Mouse (Mus musculus) layer of hippocampus, postnatal 14 days (tissue): ENCODE data around the gene Prickle2. TPM values are rescaled to one million over a fixed set of nuclear protein-coding genes. Genes with fewer than 3 reads are reported as not detected.

Experiments used
- DNase-seq, 2 experiments: peaks; one replicate each; pipeline ENCODE4 v3.0.0; 2021 to 2022; ENCODE audit warnings: low spot score in 2 of 2, mixed read lengths in 1 of 2
- total RNA-seq, 2 experiments: library from RNA; stranded (reverse); gene quantifications; 2 replicates each; pipeline ENCODE4 v1.2.3; 2021

Prickle2 gene
- total RNA-seq, 2 experiments from 2014 or later, result 184 to 192 TPM

DNA sequence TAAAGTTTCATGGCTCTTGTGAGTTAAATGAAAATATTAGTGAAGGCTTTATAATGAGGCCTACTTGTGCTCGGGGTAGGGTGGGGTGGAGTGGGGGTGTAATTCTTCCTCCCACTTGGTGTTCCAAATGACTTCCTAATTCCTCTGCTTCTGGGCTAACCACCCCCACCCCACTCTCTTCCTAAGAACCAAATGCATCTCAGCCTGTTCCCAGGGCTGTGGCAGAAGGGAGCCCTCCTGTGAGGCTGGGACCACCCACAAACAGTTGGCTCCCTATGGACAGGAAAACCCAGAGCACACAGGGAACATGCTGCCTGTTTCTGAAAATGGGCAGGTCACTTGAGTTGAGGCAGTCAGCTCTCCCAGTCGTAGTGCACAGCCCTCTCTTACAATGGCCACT, 100.8 kb downstream of the Prickle2 start:
- peak; percentile 40 to 74 for DNase-seq

DNA sequence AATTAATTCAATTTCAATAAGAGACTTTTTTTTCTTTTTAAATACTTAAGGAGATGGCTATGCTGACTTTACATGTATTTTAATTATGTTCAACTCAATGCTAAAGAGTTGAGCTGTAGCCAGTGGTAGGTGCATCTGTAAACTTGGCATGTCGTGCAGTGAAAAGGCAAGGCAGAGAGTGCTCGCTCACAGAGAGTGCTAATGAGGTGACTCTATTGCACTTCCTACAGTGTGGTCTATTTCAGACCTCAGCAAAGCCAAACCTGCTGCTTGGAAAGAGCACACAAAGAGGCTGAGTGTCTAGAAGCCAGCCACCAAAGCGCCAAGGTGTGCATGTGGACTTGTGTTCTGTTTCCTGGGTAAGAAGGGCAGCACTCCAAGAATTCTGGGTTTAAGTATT, 109.6 kb downstream of the Prickle2 start:
- no peak for DNase-seq

DNA sequence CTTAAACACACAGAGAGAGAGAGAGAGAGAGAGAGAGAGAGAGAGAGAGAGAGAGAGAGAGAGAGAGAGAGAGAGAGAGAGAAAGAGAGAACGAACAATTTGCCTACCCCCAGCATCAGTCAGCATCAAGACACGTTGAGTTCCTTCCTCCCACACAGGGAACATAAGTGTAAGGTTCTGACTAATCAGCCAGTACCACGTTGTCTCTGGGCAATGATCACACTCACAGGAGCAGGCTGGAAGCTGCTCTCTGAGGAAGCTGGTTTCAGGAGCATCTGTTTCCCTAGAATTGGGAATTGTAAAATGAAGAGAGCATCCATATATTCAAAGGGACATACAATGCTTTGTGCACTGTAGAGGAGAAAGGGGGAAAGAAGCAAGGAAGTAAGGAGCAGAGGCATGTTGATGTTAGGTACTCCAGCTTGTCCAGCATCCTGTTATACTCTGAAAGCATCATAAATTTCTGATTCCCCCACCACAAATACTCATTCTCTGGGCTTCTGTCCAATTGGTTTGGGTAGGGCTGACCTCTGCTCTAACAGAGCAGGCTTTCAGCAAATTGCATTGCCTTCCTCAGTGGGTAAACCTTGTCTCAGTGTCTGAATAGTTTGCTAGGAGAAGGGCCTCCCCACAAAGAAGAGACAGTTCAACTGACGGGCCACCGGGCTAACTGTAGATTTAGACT, 116.4 kb downstream of the Prickle2 start:
- DNase-seq, result peak in 1 of 2 experiments; percentile 44

DNA sequence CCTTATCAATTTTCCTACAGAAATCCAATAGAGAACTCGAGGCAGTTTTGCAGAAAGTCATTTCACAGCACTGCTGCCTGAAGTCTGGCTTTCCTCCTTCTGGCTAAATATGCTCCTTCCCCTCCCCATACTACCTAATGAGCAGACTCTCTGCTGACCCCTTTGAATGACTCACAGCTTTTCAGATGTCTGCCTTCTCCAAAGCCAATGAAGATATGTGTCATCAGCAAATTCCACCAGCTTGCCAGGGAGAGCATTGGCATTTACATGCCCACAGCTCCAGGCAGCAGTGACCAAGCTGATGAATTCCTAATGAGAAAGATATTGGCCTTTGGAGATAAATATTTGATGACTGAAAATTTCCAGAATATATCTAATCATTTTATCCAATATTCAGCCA, 121.9 kb downstream of the Prickle2 start:
- DNase-seq, result no peak

DNA sequence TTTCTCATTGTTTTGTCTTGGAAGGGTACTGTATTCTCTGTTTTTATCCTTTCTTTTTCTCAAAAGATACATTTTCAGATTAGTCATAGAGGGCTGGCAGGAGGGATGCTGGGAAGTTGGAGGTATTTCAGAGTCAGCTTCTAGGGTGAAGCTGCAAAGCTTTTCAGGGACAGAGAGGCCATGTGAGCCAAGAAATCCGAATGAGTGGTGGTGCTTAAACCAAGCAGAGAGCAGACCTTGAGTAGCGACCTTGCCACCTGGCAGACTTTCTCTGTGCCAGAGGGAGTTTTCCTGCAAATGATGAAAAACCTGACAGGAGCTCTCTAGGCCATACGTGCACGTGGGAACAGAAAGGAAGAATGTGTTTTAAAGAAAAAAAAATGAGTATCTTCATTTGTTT, 130.7 kb downstream of the Prickle2 start:
- DNase-seq, result no peak

DNA sequence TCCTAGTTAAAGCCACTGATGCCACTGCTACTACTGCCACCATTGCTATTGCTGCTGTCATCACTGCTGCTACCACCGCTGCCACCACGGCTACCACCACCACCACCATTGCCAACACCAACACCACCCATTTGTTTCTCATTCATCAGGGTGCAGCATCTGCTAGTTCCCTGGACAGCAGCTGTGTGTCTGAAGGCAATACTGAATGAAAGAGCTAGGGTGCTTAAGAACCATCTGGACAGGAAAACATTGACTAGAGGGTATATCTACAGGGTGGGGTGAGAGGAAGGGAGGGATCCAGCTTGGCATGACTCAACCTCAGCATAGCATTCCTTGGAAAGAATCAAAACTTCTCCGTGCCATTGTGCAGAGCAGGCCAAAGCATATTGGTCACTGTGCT, 133.8 kb downstream of the Prickle2 start:
- DNase-seq, result no peak

GRCm38 (mm10) chr6:92570090-92570489, 135.9 kb downstream of the Prickle2 start:
- DNase-seq, result no peak

- DNase-seq, result no peak
Observed at GRCm38 (mm10) chr6:92569283-92569682, 136.7 kb downstream of the Prickle2 start.

GRCm38 (mm10) chr6:92559261-92559660, 146.7 kb downstream of the Prickle2 start:
- no peak for DNase-seq

GRCm38 (mm10) chr6:92555675-92556074, 150.3 kb downstream of the Prickle2 start:
- DNase-seq, result no peak

DNA sequence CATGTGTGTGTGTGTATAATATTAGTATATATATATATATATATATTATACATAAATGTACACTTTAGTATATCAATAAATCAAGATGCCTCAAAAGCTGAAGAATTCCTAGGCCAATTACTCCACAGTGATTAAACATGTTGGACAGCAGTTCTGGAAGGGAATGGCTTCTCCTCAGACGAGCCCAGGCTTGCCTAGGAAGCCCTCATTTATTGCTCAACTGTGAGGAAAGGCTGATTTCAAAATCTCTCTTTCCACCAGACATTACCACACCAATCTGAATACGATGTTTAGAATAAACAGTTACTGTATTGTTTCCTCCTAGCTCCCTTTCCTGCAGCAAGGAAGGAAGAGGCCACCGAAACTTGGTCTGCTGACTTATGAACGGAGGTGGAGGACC, 152.9 kb downstream of the Prickle2 start:
- DNase-seq, result no peak

DNA sequence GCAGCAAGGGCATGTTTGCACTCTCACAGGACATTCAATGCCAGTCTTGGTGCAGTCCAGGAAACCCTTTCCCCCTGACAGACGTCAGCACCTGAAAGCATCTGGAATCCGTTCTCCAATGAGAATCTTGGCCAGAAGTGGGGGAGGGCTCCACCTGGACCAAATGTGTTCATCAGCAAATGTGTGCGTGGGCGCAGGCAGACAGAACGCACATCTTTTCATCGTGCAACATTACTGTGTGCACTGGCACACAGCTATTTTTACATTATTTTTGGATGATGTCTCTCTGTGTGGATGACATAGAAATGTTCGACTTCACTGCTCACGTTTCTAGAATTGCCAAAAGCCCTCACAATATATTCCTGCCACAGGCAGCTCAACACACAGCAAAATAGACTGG, 156.7 kb downstream of the Prickle2 start:
- peak; percentile 55 to 59 for DNase-seq

DNA sequence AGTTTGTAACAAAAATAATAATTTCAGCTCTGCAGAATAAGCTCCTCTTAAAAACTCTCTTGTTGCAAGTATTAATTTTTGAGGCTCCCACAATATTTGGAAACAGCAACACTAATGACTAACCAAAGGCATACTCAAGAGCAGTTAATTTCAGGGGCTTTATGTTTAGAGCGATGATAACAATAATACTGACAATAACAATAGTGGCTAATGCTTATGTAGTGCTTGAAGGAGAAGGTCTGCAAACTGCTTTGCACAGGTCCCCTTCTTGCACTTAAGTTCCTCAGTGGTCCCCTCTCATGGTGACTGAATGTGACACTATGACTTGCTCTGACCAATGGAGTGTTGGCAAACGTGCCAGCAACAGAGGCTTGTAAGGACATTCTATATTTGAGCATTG, 160.8 kb downstream of the Prickle2 start:
- no peak for DNase-seq

DNA sequence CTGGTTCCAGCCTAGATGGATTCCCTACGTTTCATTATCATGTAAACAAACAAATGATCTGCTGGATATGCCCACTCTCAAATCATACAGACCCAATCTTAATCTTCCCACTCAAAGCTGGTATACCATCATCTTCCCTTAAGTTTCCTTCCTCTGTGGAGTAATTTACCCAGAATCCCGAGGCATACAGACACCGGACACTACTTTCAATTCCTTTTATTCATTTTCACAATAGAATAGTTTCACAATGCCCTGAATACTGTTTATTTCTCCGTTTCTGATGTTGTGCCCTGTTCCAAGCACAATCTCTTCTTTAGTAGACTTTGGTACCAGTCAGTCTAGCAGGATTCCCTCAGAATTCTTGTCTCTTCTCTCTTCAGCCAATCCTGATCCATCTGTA, 162.1 kb downstream of the Prickle2 start:
- DNase-seq, result no peak

- DNase-seq, result no peak
Observed at GRCm38 (mm10) chr6:92542402-92543101, 163.4 kb downstream of the Prickle2 start.

- peak; percentile 47 to 69 for DNase-seq
Observed at GRCm38 (mm10) chr6:92534226-92535031, 171.5 kb downstream of the Prickle2 start.

DNA sequence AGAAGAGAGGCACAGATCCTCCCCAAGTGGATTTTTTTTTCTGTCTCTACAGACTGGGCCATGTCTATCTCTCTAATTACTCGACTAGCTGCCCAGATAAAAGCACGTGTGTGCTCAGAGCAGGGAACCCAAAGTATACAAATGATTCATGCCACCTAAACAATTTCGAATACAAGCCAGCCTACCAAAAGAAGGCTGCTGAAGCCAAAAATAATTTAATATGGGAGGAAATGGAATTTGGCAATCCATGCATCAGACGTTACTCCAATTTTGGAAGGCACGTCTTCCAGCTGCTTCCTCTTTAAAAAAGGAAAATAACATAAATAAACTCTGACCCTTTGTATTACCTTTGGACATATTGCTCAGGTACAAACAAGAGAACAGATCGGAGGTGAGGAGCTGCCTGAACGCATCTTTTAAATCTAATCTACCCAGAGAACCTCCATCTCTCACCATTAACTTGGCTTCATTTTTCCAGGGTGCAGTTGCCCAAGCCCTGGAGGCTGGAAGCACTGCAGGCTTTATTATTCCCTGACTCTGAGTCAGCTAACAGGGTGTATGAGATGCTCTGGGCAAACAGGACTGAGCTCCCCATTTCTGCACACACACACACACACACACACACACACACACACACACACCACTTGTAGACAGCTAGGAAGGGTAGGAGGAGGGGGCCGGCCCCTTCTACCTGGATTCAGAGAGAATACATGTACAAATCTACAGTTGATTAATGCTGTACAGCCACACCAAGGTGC, 172.5 kb downstream of the Prickle2 start:
- DNase-seq, result no peak

GRCm38 (mm10) chr6:92532896-92533295, 173.1 kb downstream of the Prickle2 start:
- DNase-seq, result no peak

GRCm38 (mm10) chr6:92532331-92532730, 173.6 kb downstream of the Prickle2 start:
- no peak for DNase-seq

- no peak for DNase-seq
Observed at GRCm38 (mm10) chr6:92526212-92526611, 179.7 kb downstream of the Prickle2 start.

DNA sequence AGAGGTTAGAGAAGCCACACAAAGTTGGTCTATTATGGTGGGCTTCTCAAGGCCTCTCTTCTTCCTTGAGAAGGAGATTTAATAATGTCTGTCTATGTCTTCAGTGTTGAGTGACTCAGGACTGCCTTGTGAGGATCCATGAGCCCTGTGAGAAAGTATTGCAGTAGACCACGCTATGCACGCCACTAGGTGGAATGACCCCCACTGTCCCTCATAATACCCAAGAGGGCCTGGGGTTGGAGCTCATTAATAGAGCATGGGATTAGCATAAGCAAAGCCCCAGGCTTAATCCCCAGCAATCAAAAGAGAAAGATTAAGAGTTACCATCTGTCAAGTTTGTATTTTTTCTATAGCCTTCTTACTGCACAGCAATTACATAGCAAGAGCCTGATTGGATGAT, 180.3 kb downstream of the Prickle2 start:
- DNase-seq, result no peak
